Mouse (Mus musculus): ENCODE measurements around the gene Trmt1. TPM values are rescaled to one million over a fixed set of nuclear protein-coding genes. Genes with fewer than 3 reads are reported as not detected.
A peak's percentile ranks its signal among the peaks of the same experiment; 100 is the strongest.

Gene Trmt1
- polyA plus RNA-seq, 1 experiment from 2014 or later = 82.3 TPM

DNA sequence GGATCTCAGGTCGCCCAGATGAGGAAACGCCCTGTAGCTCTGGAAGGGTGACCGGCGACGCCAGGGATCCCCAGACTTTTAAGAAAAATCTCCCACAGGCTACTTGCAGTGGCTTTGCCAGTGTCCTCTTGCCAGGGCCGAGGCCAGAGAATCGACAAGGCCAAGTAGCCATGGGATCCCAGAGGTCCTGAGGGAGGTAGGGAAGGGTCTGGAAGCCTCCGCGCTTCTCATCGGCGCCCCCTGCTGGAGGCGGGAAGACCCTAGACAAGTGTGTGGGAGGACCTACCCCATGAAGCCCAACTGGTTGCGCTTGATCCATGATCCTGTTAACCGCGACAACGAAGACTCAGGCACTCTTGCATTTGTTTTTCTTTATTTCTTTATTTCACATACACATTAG lies 18.2 kb downstream of the Trmt1 start:
- Histone ChIP-seq H3K9ac (ENCODE audit: low read depth, low read length) (peak overlapping the region; percentile 34; the same call in 1 of the 2 replicates), H3K4me2 (replicated peaks; ENCODE audit: low read depth, low read length) (peak overlapping the region; percentile 42), H3K9me3 (ENCODE audit: control insufficient read depth, low read length) (no peaks in the 10 kb centered on the region), H3K27ac (ENCODE audit: low read depth, low read length) (no peak overlapping the region), H3K4me3 (ENCODE audit: low read length) (peak overlapping the region; percentile 28), H3K4me1 (ENCODE audit: control insufficient read depth, insufficient read depth, low read length) (peaks cover 43% of the 10 kb centered on the region), H3K27me3 (ENCODE audit: control insufficient read depth, insufficient read depth, low read length) (peaks cover 75% of the 10 kb centered on the region), H3K36me3 (ENCODE audit: control insufficient read depth, insufficient read depth, low read length) (peaks cover 3% of the 10 kb centered on the region)
- 0 out of 2 replicates have a peak, but pooled peaks have one; percentile 21 for ATAC-seq (ENCODE audit: low FRiP score, low TSS enrichment)
- 1% methylated on average over 16 of the region's 16 CpGs for WGBS

GRCm38 (mm10) chr8:84704867-84705831 lies 19.0 kb downstream of the Trmt1 start:
- H3K36me3 ChIP-seq (ENCODE audit: control insufficient read depth, insufficient read depth, low read length) = no peaks in the 10 kb centered on the region
- WGBS = 3% methylated on average over 59 of the region's 61 CpGs
- H3K9ac ChIP-seq (ENCODE audit: low read depth, low read length) = peak overlapping the region; percentile 1; the same call in 1 of the 2 replicates
- H3K4me2 ChIP-seq (replicated peaks; ENCODE audit: low read depth, low read length) = peak overlapping the region; percentile 36
- peaks cover 43% of the 10 kb centered on the region for H3K4me1 ChIP-seq (ENCODE audit: control insufficient read depth, insufficient read depth, low read length)
- peaks cover 75% of the 10 kb centered on the region for H3K27me3 ChIP-seq (ENCODE audit: control insufficient read depth, insufficient read depth, low read length)
- H3K9me3 ChIP-seq (ENCODE audit: control insufficient read depth, low read length) = no peaks in the 10 kb centered on the region
- no peak for ATAC-seq (ENCODE audit: low FRiP score, low TSS enrichment)
- H3K27ac ChIP-seq (ENCODE audit: low read depth, low read length) = no peak overlapping the region
- peak overlapping the region; percentile 28 for H3K4me3 ChIP-seq (ENCODE audit: low read length)

GRCm38 (mm10) chr8:84705960-84706359 lies 19.9 kb downstream of the Trmt1 start:
- H3K27me3 ChIP-seq (ENCODE audit: control insufficient read depth, insufficient read depth, low read length) = peaks cover 75% of the 10 kb centered on the region
- peak overlapping the region; percentile 1; the same call in 1 of the 2 replicates for H3K9ac ChIP-seq (ENCODE audit: low read depth, low read length)
- H3K36me3 ChIP-seq (ENCODE audit: control insufficient read depth, insufficient read depth, low read length) = no peaks in the 10 kb centered on the region
- no peaks in the 10 kb centered on the region for H3K9me3 ChIP-seq (ENCODE audit: control insufficient read depth, low read length)
- H3K4me3 ChIP-seq (ENCODE audit: low read length) = 0 out of 2 replicates have a peak overlapping the region, but pooled peaks have one; percentile 28
- ATAC-seq (ENCODE audit: low FRiP score, low TSS enrichment) = no peak
- WGBS = 3% methylated on average over 12 of the region's 12 CpGs
- peaks cover 43% of the 10 kb centered on the region for H3K4me1 ChIP-seq (ENCODE audit: control insufficient read depth, insufficient read depth, low read length)
- H3K27ac ChIP-seq (ENCODE audit: low read depth, low read length) = no peak overlapping the region
- H3K4me2 ChIP-seq (replicated peaks; ENCODE audit: low read depth, low read length) = peak overlapping the region; percentile 36

- Histone ChIP-seq H3K4me3 (ENCODE audit: low read length) (peak overlapping the region; percentile 27), H3K27ac (ENCODE audit: low read depth, low read length) (no peak overlapping the region), H3K9me3 (ENCODE audit: control insufficient read depth, low read length) (no peaks in the 10 kb centered on the region), H3K4me1 (ENCODE audit: control insufficient read depth, insufficient read depth, low read length) (peaks cover 42% of the 10 kb centered on the region), H3K4me2 (replicated peaks; ENCODE audit: low read depth, low read length) (peak overlapping the region; percentile 37), H3K9ac (ENCODE audit: low read depth, low read length) (peak overlapping the region; percentile 14; the same call in 1 of the 2 replicates), H3K36me3 (ENCODE audit: control insufficient read depth, insufficient read depth, low read length) (no peaks in the 10 kb centered on the region), H3K27me3 (ENCODE audit: control insufficient read depth, insufficient read depth, low read length) (peaks cover 76% of the 10 kb centered on the region)
- WGBS = 3% methylated on average over 44 of the region's 45 CpGs
- no peak for ATAC-seq (ENCODE audit: low FRiP score, low TSS enrichment)
Measured at GRCm38 (mm10) chr8:84706610-84707266, 20.6 kb downstream of the Trmt1 start.

DNA sequence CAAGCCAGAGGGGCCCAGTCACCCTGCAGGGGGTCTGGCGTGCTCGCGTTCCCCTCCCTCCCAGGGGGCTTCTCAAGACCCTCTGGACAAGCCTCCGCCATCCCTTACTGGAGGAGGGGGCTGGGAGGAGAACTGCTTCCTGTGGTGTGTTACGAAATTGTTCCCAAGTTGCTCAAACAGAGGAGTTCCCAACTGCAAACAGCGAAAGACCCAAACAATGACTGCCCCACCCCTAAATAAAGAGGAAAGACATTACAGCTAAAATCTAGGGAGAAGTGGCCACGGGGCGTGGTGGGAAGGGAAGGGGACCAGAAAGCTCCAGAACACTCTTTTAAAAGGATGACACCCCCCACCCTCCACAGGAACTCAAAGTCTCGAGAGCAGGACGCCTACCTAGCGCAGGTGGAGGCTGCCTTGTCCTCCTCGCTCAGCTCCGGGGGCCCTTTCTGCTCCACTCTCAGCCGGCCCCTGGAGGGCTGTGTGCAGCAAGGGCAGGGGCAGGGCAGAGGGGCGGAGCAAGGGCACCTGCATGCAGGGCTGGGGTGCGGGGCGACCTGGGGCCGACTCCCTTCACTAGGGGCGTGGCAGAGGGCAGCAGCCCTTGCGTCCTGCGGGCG lies 21.3 kb downstream of the Trmt1 start:
- H3K4me3 ChIP-seq (ENCODE audit: low read length) = peak overlapping the region; percentile 27
- peak overlapping the region; percentile 37 for H3K4me2 ChIP-seq (replicated peaks; ENCODE audit: low read depth, low read length)
- H3K9ac ChIP-seq (ENCODE audit: low read depth, low read length) = no peak overlapping the region
- H3K4me1 ChIP-seq (ENCODE audit: control insufficient read depth, insufficient read depth, low read length) = peaks cover 48% of the 10 kb centered on the region
- no peak overlapping the region for H3K27ac ChIP-seq (ENCODE audit: low read depth, low read length)
- H3K9me3 ChIP-seq (ENCODE audit: control insufficient read depth, low read length) = no peaks in the 10 kb centered on the region
- ATAC-seq (ENCODE audit: low FRiP score, low TSS enrichment) = no peak
- 6% methylated on average over 22 of the region's 22 CpGs for WGBS
- H3K36me3 ChIP-seq (ENCODE audit: control insufficient read depth, insufficient read depth, low read length) = no peaks in the 10 kb centered on the region
- H3K27me3 ChIP-seq (ENCODE audit: control insufficient read depth, insufficient read depth, low read length) = peaks cover 73% of the 10 kb centered on the region

DNA sequence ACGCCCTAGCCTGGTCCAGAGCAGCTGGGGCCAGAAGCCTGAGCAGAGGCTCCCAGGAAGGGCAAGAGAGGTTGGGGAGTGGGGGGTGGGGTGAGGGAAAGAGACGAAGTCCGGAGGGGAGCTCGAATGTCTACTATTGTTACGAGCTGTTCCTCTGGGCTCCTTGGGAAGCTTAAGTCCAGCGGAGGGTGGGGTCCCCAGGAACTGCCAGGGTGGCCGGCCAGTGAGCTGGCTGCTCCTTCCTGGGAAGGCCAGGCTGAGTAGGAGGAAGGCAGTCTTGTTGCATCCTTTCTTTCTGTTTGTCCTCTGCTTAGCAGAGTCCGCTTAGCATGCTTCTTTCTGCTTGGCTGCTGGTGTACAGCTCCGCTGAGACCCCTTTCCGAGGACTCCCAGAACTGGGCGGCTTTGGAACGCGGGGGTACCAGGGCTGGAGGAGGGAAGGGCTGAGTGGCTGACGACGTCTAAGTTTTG lies 22.0 kb downstream of the Trmt1 start:
- Histone ChIP-seq H3K27me3 (ENCODE audit: control insufficient read depth, insufficient read depth, low read length) (peaks cover 66% of the 10 kb centered on the region), H3K9me3 (ENCODE audit: control insufficient read depth, low read length) (no peaks in the 10 kb centered on the region), H3K4me1 (ENCODE audit: control insufficient read depth, insufficient read depth, low read length) (peaks cover 55% of the 10 kb centered on the region), H3K36me3 (ENCODE audit: control insufficient read depth, insufficient read depth, low read length) (no peaks in the 10 kb centered on the region), H3K27ac (ENCODE audit: low read depth, low read length) (no peak overlapping the region), H3K9ac (ENCODE audit: low read depth, low read length) (no peak overlapping the region), H3K4me2 (replicated peaks; ENCODE audit: low read depth, low read length) (peak overlapping the region; percentile 37), H3K4me3 (ENCODE audit: low read length) (peak overlapping the region; percentile 4)
- ATAC-seq (ENCODE audit: low FRiP score, low TSS enrichment) = no peak
- 7% methylated on average over 15 of the region's 15 CpGs for whole genome bisulfite sequencing

- Histone ChIP-seq H3K27ac (ENCODE audit: low read depth, low read length) (no peak overlapping the region), H3K4me3 (ENCODE audit: low read length) (no peak overlapping the region), H3K36me3 (ENCODE audit: control insufficient read depth, insufficient read depth, low read length) (no peaks in the 10 kb centered on the region), H3K27me3 (ENCODE audit: control insufficient read depth, insufficient read depth, low read length) (peaks cover 64% of the 10 kb centered on the region), H3K4me2 (replicated peaks; ENCODE audit: low read depth, low read length) (no peak overlapping the region), H3K4me1 (ENCODE audit: control insufficient read depth, insufficient read depth, low read length) (peaks cover 59% of the 10 kb centered on the region), H3K9ac (ENCODE audit: low read depth, low read length) (no peak overlapping the region), H3K9me3 (ENCODE audit: control insufficient read depth, low read length) (no peaks in the 10 kb centered on the region)
- peak; percentile 56 for ATAC-seq (ENCODE audit: low FRiP score, low TSS enrichment)
- whole genome bisulfite sequencing = 14% methylated on average over 12 of the region's 12 CpGs
Measured at GRCm38 (mm10) chr8:84708774-84709475, 22.8 kb downstream of the Trmt1 start.

- ATAC-seq (ENCODE audit: low FRiP score, low TSS enrichment) = no peak
- no peak overlapping the region for H3K9ac ChIP-seq (ENCODE audit: low read depth, low read length)
- H3K4me3 ChIP-seq (ENCODE audit: low read length) = no peak overlapping the region
- no peak overlapping the region for H3K4me2 ChIP-seq (replicated peaks; ENCODE audit: low read depth, low read length)
- WGBS = 96% methylated on average over 1 of the region's 1 CpGs
- peaks cover 57% of the 10 kb centered on the region for H3K4me1 ChIP-seq (ENCODE audit: control insufficient read depth, insufficient read depth, low read length)
- H3K9me3 ChIP-seq (ENCODE audit: control insufficient read depth, low read length) = no peaks in the 10 kb centered on the region
- H3K27ac ChIP-seq (ENCODE audit: low read depth, low read length) = no peak overlapping the region
- H3K27me3 ChIP-seq (ENCODE audit: control insufficient read depth, insufficient read depth, low read length) = peaks cover 63% of the 10 kb centered on the region
- H3K36me3 ChIP-seq (ENCODE audit: control insufficient read depth, insufficient read depth, low read length) = no peaks in the 10 kb centered on the region
Measured at GRCm38 (mm10) chr8:84709931-84710330, 23.8 kb downstream of the Trmt1 start.

All from kidney, embryonic 14.5 days (tissue).